Mouse (Mus musculus): ENCODE data around the gene Gm49373.

The Gm49373 gene

GRCm38 (mm10) chr9:21073044-21073840 is at the start of gene Gm49373, which contains the start of gene Fdx1l:
Gene Gm49373, minus strand, starts transcription at chr9:21073096.
Gene Fdx1l, minus strand, starts transcription at chr9:21073614.
- peak; percentile 81 to 91 for DNase-seq (ENCODE audit: low spot score in 2 of 2)

- DNase-seq (ENCODE audit: low spot score in 2 of 2), result no peak
These were observed 48.6 kb upstream of the Gm49373 start for GRCm38 (mm10) chr9:21121483-21121882.

- DNase-seq (ENCODE audit: low spot score in 2 of 2), result no peak
These were observed 44.2 kb upstream of the Gm49373 start for GRCm38 (mm10) chr9:21117073-21117472.

- DNase-seq (ENCODE audit: low spot score in 2 of 2), result no peak
These were observed 42.2 kb upstream of the Gm49373 start for GRCm38 (mm10) chr9:21115105-21115504.

- DNase-seq (ENCODE audit: low spot score in 2 of 2), result no peak
These were observed 41.3 kb upstream of the Gm49373 start for GRCm38 (mm10) chr9:21114190-21114589.

- DNase-seq (ENCODE audit: low spot score in 2 of 2), result no peak
These were observed 40.9 kb upstream of the Gm49373 start for GRCm38 (mm10) chr9:21113751-21114150.

GRCm38 (mm10) chr9:21107607-21108237 is 34.8 kb upstream of the Gm49373 start:
- no peak for DNase-seq (ENCODE audit: low spot score in 2 of 2)

GRCm38 (mm10) chr9:21105760-21106564 is 33.1 kb upstream of the Gm49373 start:
- no peak for DNase-seq (ENCODE audit: low spot score in 2 of 2)

GRCm38 (mm10) chr9:21104814-21105213 is 31.9 kb upstream of the Gm49373 start:
- no peak for DNase-seq (ENCODE audit: low spot score in 2 of 2)

- no peak for DNase-seq (ENCODE audit: low spot score in 2 of 2)
These were observed 29.2 kb upstream of the Gm49373 start for GRCm38 (mm10) chr9:21102076-21102475.

- no peak for DNase-seq (ENCODE audit: low spot score in 2 of 2)
These were observed 27.7 kb upstream of the Gm49373 start for GRCm38 (mm10) chr9:21100447-21101161.

- no peak for DNase-seq (ENCODE audit: low spot score in 2 of 2)
These were observed 24.9 kb upstream of the Gm49373 start for GRCm38 (mm10) chr9:21097793-21098192.

- no peak for DNase-seq (ENCODE audit: low spot score in 2 of 2)
These were observed 23.1 kb upstream of the Gm49373 start for GRCm38 (mm10) chr9:21095958-21096357.

GRCm38 (mm10) chr9:21093423-21093822 is 20.5 kb upstream of the Gm49373 start:
- DNase-seq (ENCODE audit: low spot score in 2 of 2), result no peak

- DNase-seq (ENCODE audit: low spot score in 2 of 2), result peak; percentile 97 to 98
These were observed 18.9 kb upstream of the Gm49373 start, which contains the start of the genes Gm38431 and Raver1 for GRCm38 (mm10) chr9:21091707-21092320. Gene Gm38431, minus strand, starts transcription at chr9:21091997. Gene Raver1, minus strand, starts transcription at chr9:21092008.

- DNase-seq (ENCODE audit: low spot score in 2 of 2), result no peak
These were observed 18.2 kb upstream of the Gm49373 start for GRCm38 (mm10) chr9:21090972-21091706.

GRCm38 (mm10) chr9:21090537-21090936 is 17.6 kb upstream of the Gm49373 start:
- no peak for DNase-seq (ENCODE audit: low spot score in 2 of 2)

- no peak for DNase-seq (ENCODE audit: low spot score in 2 of 2)
These were observed 10.4 kb upstream of the Gm49373 start for GRCm38 (mm10) chr9:21083324-21083723.

GRCm38 (mm10) chr9:21081127-21081526 is 8.2 kb upstream of the Gm49373 start:
- no peak for DNase-seq (ENCODE audit: low spot score in 2 of 2)

- DNase-seq (ENCODE audit: low spot score in 2 of 2), result no peak
These were observed 2.7 kb upstream of the Gm49373 start for GRCm38 (mm10) chr9:21075625-21076024.

All from spleen, postnatal 4 days (tissue).